Mouse (Mus musculus) stomach, postnatal 0 days (tissue): ENCODE measurements around the gene Msmb. TPM values are rescaled to one million over a fixed set of nuclear protein-coding genes. Genes with fewer than 3 reads are reported as not detected.
A peak's percentile ranks its signal among the peaks of the same experiment; 100 is the strongest.
"Not testable (repeated sequence)": the region's sequence is repeated elsewhere in the genome, so short reads cannot be mapped to it uniquely, and the experiment has no call there.

ENCODE experiments used
- ATAC-seq: fragments of 200-750 bp; cut with Nextera tagmentation; 2 replicates; pipeline ENCODE4 v1.8.0; 2017; ENCODE audit not compliant: low FRiP score, low TSS enrichment
- DNase-seq: peaks from one replicate; pipeline ENCODE4 v3.0.0-alpha.2; 2016; ENCODE audit warnings: low spot score
- H3K27ac ChIP-seq: fragments of 300-500 bp; sonication (generic); replicated peaks from 2 replicates; pipeline ENCODE4 v1.5.1; 2014; ENCODE audit warnings: mild to moderate bottlenecking, control low read depth
- H3K27me3 ChIP-seq: fragments of 300-500 bp; sonication (generic); 2 replicates; pipeline ENCODE4 v1.6.1; 2014; ENCODE audit warnings: low read length; ENCODE audit not compliant: control insufficient read depth, insufficient read depth
- H3K36me3 ChIP-seq: fragments of 300-500 bp; sonication (generic); 2 replicates; pipeline ENCODE4 v1.6.1; 2014; ENCODE audit warnings: low read length, mixed read lengths; ENCODE audit not compliant: control insufficient read depth, insufficient read depth
- H3K4me1 ChIP-seq: fragments of 300-500 bp; sonication (generic); replicated peaks from 2 replicates; pipeline ENCODE4 v1.6.1; 2014; ENCODE audit warnings: antibody characterized with exemption; ENCODE audit not compliant: control insufficient read depth, insufficient read depth
- H3K4me2 ChIP-seq: fragments of 300-500 bp; sonication (generic); replicated peaks from 2 replicates; pipeline ENCODE4 v1.6.1; 2014; ENCODE audit warnings: low read depth, mild to moderate bottlenecking, control low read depth, moderate library complexity
- H3K4me3 ChIP-seq: fragments of 300-500 bp; sonication (generic); 2 replicates; pipeline ENCODE4 v1.5.1; 2014; ENCODE audit warnings: low read depth, low read length, control low read depth
- H3K9ac ChIP-seq: fragments of 300-500 bp; sonication (generic); 2 replicates; pipeline ENCODE4 v1.6.1; 2014; ENCODE audit warnings: mild to moderate bottlenecking, low read length, control low read depth, mixed read lengths
- H3K9me3 ChIP-seq: fragments of 300-500 bp; sonication (generic); 2 replicates; pipeline ENCODE4 v1.6.1; 2016; ENCODE audit warnings: low read length; ENCODE audit not compliant: control insufficient read depth
- CTCF ChIP-seq: IDR thresholded peaks from 2 replicates; pipeline ENCODE4 v1.5.1; 2016; ENCODE audit warnings: antibody characterized with exemption, low read depth, mild to moderate bottlenecking, moderate library complexity
- EP300 ChIP-seq: optimal IDR thresholded peaks from 2 replicates; pipeline ENCODE3; 2016; ENCODE audit warnings: antibody characterized with exemption
- WGBS: fragments of 180-500 bp; shearing (Covaris S2); extraction: QIAGEN DNeasy Blood & Tissue Kit; methylation state at CpG from one replicate; pipeline ENCODE4 v1.1.7; 2014; 5-methylcytosine and 5-hydroxymethylcytosine counted together
- polyA plus RNA-seq: library from polyadenylated mRNA; unstranded; fragments of >200 nt; fragmentation: Nextera tagmentation; extraction: Ambion mirVana; gene quantifications from 2 replicates; pipeline ENCODE4 v1.2.1, GENCODE M21; 2015

Gene Msmb
- polyA plus RNA-seq, 1 experiment from 2014 or later = not detected

- ATAC-seq = no peak
- 0 out of 2 replicates have a peak, but pooled peaks cover under 1% of the 10 kb centered on the region for H3K4me1 ChIP-seq
- H3K27ac ChIP-seq = no peak overlapping the region
- H3K4me2 ChIP-seq = peak overlapping the region; percentile 80
- H3K9ac ChIP-seq = no peak overlapping the region
- TF ChIP-seq EP300 (no peak), CTCF (no peak)
- 29% methylated on average over 2 of the region's 2 CpGs for WGBS
- no peaks in the 10 kb centered on the region for H3K27me3 ChIP-seq
- H3K4me3 ChIP-seq = peak overlapping the region; percentile 44
- H3K36me3 ChIP-seq = no peaks in the 10 kb centered on the region; the same call in 1 of the 2 replicates
- no peaks in the 10 kb centered on the region for H3K9me3 ChIP-seq
- DNase-seq = no peak
These were observed 24.2 kb downstream of the Msmb start for GRCm38 (mm10) chr14:32166062-32166441.

DNA sequence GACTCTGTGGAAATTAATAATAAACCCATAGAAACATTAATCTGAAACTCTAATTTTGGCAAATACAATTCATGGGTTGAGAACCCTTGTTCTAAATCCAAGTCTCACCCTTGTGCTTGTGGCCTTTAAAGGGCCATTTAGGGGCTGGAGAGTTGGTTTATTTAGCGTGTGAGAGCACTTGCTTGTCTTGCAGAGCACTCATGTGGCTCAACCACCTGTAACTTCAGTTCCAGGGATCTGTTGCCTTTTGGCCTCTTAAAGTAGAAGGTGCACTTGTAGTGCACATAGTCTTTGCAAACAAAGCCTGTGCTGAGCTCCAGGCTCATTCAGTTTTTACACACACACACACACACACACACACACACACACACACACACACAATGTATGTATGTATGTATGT is 25.0 kb downstream of the Msmb start:
- Histone ChIP-seq H3K4me1 (no peaks in the 10 kb centered on the region), H3K27me3 (no peaks in the 10 kb centered on the region), H3K9ac (no peak overlapping the region), H3K4me3 (no peak overlapping the region), H3K36me3 (no peaks in the 10 kb centered on the region; the same call in 1 of the 2 replicates), H3K27ac (no peak overlapping the region), H3K4me2 (peak overlapping the region; percentile 80), H3K9me3 (no peaks in the 10 kb centered on the region)
- ATAC-seq (no peak), DNase-seq (no peak)
- TF ChIP-seq EP300 (no peak), CTCF (no peak)
- 55% methylated on average over 1 of the region's 1 CpGs for WGBS

DNA sequence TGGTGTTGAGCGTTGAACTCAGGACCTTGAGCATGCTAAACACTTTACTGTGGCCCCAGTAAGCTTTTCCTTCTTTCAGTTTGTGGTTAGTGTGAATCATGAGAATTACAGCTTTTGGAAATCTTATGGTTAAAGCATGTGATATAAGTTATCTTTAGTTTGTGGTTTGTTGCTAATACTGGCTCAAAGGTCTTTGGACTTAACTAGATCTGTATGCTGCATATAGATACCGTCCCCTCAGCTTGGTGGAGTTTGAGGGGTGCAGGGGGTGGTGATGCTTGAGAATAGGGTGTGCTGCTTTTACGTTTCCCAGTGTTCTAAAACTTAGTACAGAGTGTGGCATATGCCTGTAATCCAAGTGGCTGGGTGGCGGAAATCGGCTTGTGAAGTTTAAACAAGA is 25.5 kb downstream of the Msmb start:
- Histone ChIP-seq H3K27me3 (no peaks in the 10 kb centered on the region), H3K4me1 (no peaks in the 10 kb centered on the region), H3K9me3 (no peaks in the 10 kb centered on the region), H3K4me3 (no peak overlapping the region), H3K36me3 (no peaks in the 10 kb centered on the region; the same call in 1 of the 2 replicates), H3K9ac (no peak overlapping the region), H3K4me2 (peak overlapping the region; percentile 80), H3K27ac (no peak overlapping the region)
- WGBS = 68% methylated on average over 5 of the region's 5 CpGs
- TF ChIP-seq CTCF = no peak
- TF ChIP-seq EP300 = no peak
- no peak for ATAC-seq
- DNase-seq = no peak

- Histone ChIP-seq H3K27ac (0 out of 2 replicates have a peak overlapping the region, but pooled peaks have one; percentile 8), H3K9ac (no peak overlapping the region), H3K4me3 (no peak overlapping the region), H3K9me3 (no peaks in the 10 kb centered on the region), H3K27me3 (no peaks in the 10 kb centered on the region), H3K36me3 (peaks cover 1% of the 10 kb centered on the region), H3K4me1 (no peaks in the 10 kb centered on the region), H3K4me2 (no peak overlapping the region)
- WGBS = 77% methylated on average over 3 of the region's 3 CpGs
- ATAC-seq (no peak), DNase-seq (no peak)
- no peak for TF ChIP-seq EP300
- TF ChIP-seq CTCF = no peak
These were observed 26.9 kb downstream of the Msmb start for GRCm38 (mm10) chr14:32168653-32169231.

- WGBS = 83% methylated on average over 4 of the region's 4 CpGs
- H3K4me2 ChIP-seq = no peak overlapping the region
- TF ChIP-seq EP300 = no peak
- no peak for TF ChIP-seq CTCF
- no peak overlapping the region for H3K4me3 ChIP-seq
- H3K27ac ChIP-seq = no peak overlapping the region
- ATAC-seq (no peak), DNase-seq (no peak)
- H3K9me3 ChIP-seq = no peaks in the 10 kb centered on the region
- H3K9ac ChIP-seq = no peak overlapping the region
- peaks cover 4% of the 10 kb centered on the region for H3K36me3 ChIP-seq
- no peaks in the 10 kb centered on the region for H3K4me1 ChIP-seq
- no peaks in the 10 kb centered on the region for H3K27me3 ChIP-seq
These were observed 28.3 kb downstream of the Msmb start for GRCm38 (mm10) chr14:32170137-32170536.

DNA sequence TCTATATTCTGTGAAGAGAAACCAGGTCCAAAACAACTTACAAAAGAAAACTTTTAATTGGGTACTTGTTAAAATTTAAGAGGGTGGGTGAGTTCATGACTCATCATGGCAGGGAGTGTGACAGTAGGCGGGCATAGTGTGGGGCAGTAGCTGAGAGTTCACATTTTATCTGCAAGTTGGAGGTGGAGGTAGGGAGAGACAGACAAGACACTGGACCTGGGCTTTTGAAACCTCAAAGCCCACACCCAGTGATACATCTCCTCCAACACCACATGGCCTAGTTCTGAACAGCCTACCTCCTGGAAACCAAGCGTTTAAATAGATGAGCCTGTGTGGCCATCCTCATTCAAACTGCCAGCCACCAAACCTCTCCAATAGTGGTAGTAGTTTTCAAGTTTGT is 33.5 kb downstream of the Msmb start:
- no peak for DNase-seq
- TF ChIP-seq EP300 = no peak
- TF ChIP-seq CTCF = no peak
- 86% methylated on average over 2 of the region's 2 CpGs for WGBS
- H3K9me3 ChIP-seq = no peaks in the 10 kb centered on the region
- no peak overlapping the region for H3K4me2 ChIP-seq
- no peak overlapping the region for H3K27ac ChIP-seq
- no peak overlapping the region for H3K9ac ChIP-seq
- no peaks in the 10 kb centered on the region for H3K27me3 ChIP-seq
- H3K36me3 ChIP-seq = peaks cover 9% of the 10 kb centered on the region
- no peak overlapping the region for H3K4me3 ChIP-seq
- H3K4me1 ChIP-seq = no peaks in the 10 kb centered on the region
- ATAC-seq = no peak

DNA sequence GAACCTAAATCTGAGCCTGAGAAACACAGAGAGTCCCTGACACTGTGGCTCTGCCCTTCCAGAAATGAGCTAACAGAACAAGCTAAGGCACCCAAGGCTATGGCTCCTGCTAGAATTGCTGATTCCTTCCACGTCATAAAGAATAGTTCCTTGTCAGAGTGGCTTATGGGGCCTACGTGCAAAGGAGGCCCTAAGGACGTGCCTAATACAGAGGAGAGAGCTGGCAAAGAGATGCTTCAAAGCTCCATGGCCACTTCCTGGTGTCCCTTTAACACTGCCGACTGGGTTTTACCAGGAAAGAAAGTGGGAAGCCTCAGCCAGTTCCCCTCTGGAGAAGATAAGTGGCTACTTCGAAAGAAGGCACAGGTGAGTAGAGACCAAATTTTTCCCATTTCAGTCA is 34.8 kb downstream of the Msmb start:
- not testable (repeated sequence) for H3K27me3 ChIP-seq, H3K27ac ChIP-seq, H3K9me3 ChIP-seq, H3K9ac ChIP-seq, H3K4me3 ChIP-seq, H3K4me2 ChIP-seq, ATAC-seq, H3K4me1 ChIP-seq, DNase-seq
- 76% methylated on average over 4 of the region's 5 CpGs for WGBS
- H3K36me3 ChIP-seq = peaks cover 14% of the 10 kb centered on the region
